Mouse (Mus musculus) embryonic fibroblast, embryonic 13.5 days (primary cell): Measurements from ENCODE around the gene Irs1. TPM values are rescaled to one million over a fixed set of nuclear protein-coding genes. Genes with fewer than 3 reads are reported as not detected.

Experiments
- H3K27ac ChIP-seq: 2 replicates; pipeline ENCODE4 v1.5.1; 2012; ENCODE audit warnings: low read length, control low read depth, inconsistent platforms; ENCODE audit not compliant: insufficient read depth
- H3K4me1 ChIP-seq: 2 replicates; pipeline ENCODE4 v1.6.1; 2011; ENCODE audit warnings: low read length; ENCODE audit not compliant: control insufficient read depth, insufficient read depth
- H3K4me3 ChIP-seq: 2 replicates; pipeline ENCODE4 v1.5.1; 2011; ENCODE audit warnings: mild to moderate bottlenecking, control low read depth, low read length; ENCODE audit not compliant: insufficient read depth
- CTCF ChIP-seq: IDR thresholded peaks from 2 replicates; pipeline ENCODE4 v1.5.1; 2011; ENCODE audit warnings: mild to moderate bottlenecking, control low read depth, low read length, moderate library complexity, borderline replicate concordance; ENCODE audit not compliant: insufficient read depth
- POLR2A ChIP-seq: IDR thresholded peaks from 2 replicates; pipeline ENCODE4 v1.6.1; 2011; ENCODE audit warnings: low read depth, mild to moderate bottlenecking, control low read depth, low read length, moderate library complexity
- polyA plus RNA-seq: library from polyadenylated mRNA; stranded (reverse); fragments of >200 nt; gene quantifications from 2 replicates; pipeline ENCODE4 v1.2.4, GENCODE M21; 2011; ENCODE audit warnings: low read depth; ENCODE audit not compliant: missing spikeins, insufficient read length

Gene Irs1
- polyA plus RNA-seq: 27.5 and 41.2 TPM in 2 replicates

- peak within 1 kb of the TSS; percentile 82 for H3K27ac ChIP-seq
- 0 out of 2 replicates have a peak, but pooled peaks cover 3% of the 10 kb centered on the region for H3K4me1 ChIP-seq
- 0 out of 2 replicates have a peak, but pooled peaks have one; percentile 21 for TF ChIP-seq CTCF
- TF ChIP-seq POLR2A: peak; percentile 67
- peak within 1 kb of the TSS; percentile 70 for H3K4me3 ChIP-seq
Measured at GRCm38 (mm10) chr1:82291151-82291797, at the start of gene Irs1. Irs1 (minus strand) TSS chr1:82291416.

- Histone ChIP-seq H3K4me3 (no peak overlapping the region), H3K4me1 (no peaks in the 10 kb centered on the region), H3K27ac (no peak overlapping the region)
- TF ChIP-seq POLR2A (no peak), CTCF (no peak)
Measured at GRCm38 (mm10) chr1:82334506-82334905, 43.3 kb upstream of the Irs1 start.

GRCm38 (mm10) chr1:82329954-82330247, 38.7 kb upstream of the Irs1 start:
- H3K4me3 ChIP-seq: no peak overlapping the region
- no peaks in the 10 kb centered on the region for H3K4me1 ChIP-seq
- no peak overlapping the region for H3K27ac ChIP-seq
- TF ChIP-seq CTCF: no peak
- no peak for TF ChIP-seq POLR2A

DNA sequence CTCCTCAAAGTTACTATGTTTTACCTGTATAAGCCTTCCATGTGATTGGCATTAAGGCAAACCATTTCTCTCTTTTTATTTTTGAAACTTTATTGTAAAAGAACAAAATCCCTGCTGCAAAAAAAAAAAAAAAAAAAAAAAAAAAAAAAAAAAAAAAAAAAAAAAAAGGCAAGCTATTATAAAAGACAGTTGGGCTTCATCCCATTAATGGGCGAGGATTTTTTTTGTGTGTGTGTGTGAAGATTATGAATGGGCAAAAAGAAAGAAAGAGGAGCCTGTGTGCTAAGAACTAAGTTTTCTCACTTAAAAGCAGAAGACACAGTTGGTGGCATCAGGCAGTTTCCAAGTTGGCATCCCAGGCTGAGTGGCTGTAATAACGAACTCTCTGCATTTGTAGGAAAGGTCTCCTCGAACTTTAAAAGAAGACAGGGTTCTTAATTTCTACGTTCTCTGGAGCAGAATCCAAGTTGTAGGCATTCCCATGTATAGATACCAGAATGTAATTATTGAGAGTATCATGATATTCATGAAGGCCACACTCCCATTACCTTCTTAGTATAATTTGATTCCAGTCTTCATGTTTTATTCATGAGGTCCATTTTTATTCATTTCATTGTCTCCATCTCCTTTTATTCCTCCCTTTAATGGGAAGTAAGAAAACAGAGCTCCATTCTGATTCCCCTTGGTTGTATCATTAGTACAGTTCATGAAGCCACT, 38.2 kb upstream of the Irs1 start:
- H3K4me1 ChIP-seq: peaks cover 3% of the 10 kb centered on the region; the same call in 1 of the 2 replicates
- H3K4me3 ChIP-seq: no peak overlapping the region
- TF ChIP-seq POLR2A (no peak), CTCF (no peak)
- H3K27ac ChIP-seq: no peak overlapping the region

DNA sequence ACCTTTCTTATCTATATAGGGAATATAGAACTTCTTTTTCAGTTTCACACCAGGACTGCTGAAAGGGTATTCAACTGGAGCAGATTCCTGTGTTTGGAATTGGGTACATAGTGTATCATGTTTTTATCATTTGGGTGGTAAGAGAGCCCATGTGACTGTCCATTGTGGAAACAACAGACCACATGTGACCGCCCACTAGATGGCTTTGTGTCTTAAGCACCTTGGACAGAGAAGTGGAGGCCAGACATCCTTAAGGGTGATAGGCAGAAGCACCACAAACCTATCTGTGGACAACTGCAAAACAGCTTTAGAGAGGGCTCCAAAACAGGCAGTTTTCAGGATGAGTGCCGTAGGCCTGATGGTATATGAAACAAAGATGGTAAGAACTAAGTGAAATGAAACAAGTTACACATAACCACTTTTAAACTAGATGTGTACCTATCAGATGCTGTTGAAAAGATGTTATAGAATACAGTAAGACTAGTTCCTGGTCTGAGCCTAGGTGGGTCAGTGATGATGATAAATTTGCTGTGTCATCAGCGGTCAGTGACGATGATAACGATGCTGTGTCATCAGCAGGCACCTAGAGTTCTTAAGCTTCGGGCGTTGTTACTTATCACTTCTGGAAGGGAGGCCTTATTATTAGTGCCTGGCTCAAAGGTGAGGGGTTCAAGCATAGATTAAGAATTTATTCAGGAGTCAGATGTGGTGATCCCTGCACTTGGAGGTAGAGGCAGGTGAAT, 37.0 kb upstream of the Irs1 start:
- TF ChIP-seq CTCF (no peak), POLR2A (no peak)
- Histone ChIP-seq H3K4me3 (no peak overlapping the region), H3K27ac (no peak overlapping the region), H3K4me1 (peaks cover 6% of the 10 kb centered on the region)

DNA sequence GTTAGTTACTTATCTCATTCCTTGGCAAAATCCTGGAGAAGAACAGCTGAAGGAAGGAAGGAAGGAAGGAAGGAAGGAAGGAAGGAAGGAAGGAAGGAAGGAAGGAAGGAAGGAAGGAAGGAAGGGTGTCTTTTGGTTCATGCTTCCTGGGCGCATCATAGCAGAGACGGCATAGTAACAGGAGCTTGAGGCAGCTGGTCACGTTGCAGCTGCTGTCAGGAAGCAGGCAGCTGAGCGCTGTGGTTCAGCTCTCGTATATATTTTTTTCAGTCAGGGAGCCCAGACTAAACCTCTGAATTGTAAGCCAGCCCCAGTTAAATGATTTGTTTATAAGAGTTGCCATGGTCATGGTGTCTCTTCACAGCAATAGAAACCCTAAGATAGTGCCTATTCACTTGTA, 34.9 kb upstream of the Irs1 start:
- TF ChIP-seq CTCF (no peak), POLR2A (no peak)
- no peak overlapping the region for H3K27ac ChIP-seq
- no peak overlapping the region for H3K4me3 ChIP-seq
- H3K4me1 ChIP-seq: peaks cover 6% of the 10 kb centered on the region

DNA sequence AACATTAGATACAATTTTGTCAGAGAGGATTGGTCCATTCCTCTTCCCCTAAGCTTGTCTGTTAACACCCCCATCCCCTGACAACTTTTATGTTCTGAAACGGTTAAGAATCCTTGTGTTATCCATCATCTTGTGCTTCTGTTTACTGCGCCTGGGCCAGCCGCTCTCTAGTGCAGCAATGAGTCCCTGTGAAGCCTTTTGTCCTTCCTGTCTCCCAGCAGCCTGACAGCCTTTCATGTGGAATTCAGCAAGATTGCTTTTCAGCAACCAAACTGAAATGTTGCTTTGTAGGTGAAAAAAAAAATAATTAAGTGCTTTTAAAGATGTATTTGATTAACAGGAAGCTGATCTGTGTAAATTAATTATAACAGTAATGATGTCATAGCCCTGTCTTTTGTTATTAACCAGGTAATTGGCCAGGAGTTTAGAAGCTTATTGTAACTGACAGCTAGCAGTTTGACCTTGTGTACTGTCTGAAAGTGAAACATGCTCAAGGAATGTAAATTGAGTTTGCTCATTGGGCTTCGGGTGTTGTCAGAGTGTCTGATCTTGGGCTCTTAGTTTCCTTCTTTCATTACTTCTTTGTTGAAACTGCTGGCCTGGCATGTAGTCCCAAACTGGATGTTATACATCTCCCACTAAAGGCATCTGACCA, 33.0 kb upstream of the Irs1 start:
- Histone ChIP-seq H3K4me1 (peaks cover 6% of the 10 kb centered on the region), H3K4me3 (no peak overlapping the region), H3K27ac (no peak overlapping the region)
- TF ChIP-seq POLR2A (no peak), CTCF (no peak)

- Histone ChIP-seq H3K27ac (no peak overlapping the region), H3K4me3 (no peak overlapping the region), H3K4me1 (peaks cover 8% of the 10 kb centered on the region)
- TF ChIP-seq CTCF (no peak), POLR2A (no peak)
Measured at GRCm38 (mm10) chr1:82321441-82321840, 30.2 kb upstream of the Irs1 start.

- TF ChIP-seq CTCF: no peak
- no peak for TF ChIP-seq POLR2A
- H3K27ac ChIP-seq: no peak overlapping the region
- peaks cover 8% of the 10 kb centered on the region for H3K4me1 ChIP-seq
- no peak overlapping the region for H3K4me3 ChIP-seq
Measured at GRCm38 (mm10) chr1:82320864-82321263, 29.6 kb upstream of the Irs1 start.

DNA sequence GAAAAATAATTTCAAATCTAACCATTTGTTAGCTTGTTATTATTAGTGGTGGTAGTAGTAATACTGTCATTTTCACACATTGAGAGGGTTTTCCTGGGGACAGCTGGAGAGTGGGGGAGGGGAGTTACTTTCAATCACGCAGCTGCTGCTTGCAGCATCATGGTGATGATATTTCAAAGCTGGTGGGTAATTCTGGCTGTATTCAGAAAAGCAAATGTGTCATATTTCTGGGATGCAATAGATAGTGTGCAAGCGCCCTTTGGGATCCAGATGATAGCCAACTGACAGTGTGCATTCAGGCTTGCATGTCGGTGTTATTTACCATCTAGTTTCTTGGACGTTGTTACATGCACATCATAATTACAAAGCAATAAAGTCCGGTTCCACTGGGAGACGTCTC, 29.2 kb upstream of the Irs1 start:
- TF ChIP-seq POLR2A: peak; percentile 9; the same call in 1 of the 2 replicates
- TF ChIP-seq CTCF: no peak
- Histone ChIP-seq H3K4me3 (no peak overlapping the region), H3K27ac (no peak overlapping the region), H3K4me1 (peaks cover 8% of the 10 kb centered on the region)
